Mouse (Mus musculus): Measurements from ENCODE around the gene Zmym1. TPM values are rescaled to one million over a fixed set of nuclear protein-coding genes. Genes with fewer than 3 reads are reported as not detected.
"Not testable (repeated sequence)": the region's sequence is repeated elsewhere in the genome, so short reads cannot be mapped to it uniquely, and the experiment has no call there.

Zmym1 gene
- total RNA-seq (2015) (18.0 and 22.3 TPM in 2 replicates), total RNA-seq (2017) (13.6 and 21.1 TPM in 2 replicates)

DNA sequence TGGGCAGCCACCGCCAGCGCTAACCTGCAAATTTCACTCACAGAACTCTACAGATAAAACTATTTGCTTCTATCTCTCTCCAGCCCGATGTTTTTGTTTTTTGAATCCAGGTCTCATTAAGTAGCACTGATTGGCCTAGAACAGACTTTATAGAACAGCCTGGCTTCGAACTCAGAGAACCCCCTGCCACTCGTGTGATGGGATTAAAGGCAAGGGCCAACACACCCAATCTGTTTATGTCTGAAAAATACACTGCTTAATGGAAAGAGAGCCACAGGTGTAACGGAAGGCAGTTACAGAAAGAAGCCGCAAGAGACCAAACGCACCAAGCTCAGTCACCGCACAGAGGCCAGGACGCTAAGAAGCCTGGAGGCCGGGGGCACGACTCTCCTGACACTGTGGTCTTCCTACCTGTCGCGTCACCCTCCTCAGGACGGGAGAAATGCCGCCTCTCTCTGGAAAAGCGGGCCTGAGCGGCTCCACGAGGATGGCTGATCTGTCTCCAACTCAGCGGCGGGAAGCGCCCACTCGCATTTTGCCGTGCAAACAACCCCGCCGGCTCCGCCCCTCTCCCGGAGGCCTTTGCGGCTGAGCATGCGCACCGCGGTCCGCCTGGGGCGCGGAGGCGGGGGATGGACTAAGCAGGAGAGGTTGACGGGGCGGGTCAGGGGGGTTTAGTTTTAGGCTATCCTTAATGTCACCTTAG, at the start of gene Zmym1:
Zmym1 (minus strand) TSS at position 568 of the 706 bp plus-strand sequence.
- ATAC-seq (replicated peaks; ENCODE audit: poor library complexity) = peak; percentile 100

DNA sequence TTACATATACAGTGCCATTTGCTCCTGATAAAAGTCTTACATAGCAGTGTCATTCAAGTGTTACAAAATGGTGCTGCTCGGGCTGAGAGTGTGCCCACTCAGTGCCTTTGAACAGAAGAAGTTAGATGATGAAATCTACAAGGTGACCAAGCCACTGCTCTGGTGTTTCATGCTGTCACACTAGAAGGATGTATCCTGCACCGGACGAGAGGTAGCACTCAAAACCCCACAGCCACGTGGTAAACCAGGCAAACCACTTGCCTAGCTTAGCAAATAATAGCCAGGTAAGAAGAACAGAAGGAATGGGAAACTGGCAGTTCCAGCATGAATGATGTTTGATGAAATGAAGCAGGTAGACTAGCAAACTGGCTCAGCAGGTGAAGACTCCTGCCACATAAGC, 49.6 kb upstream of the Zmym1 start:
- ATAC-seq (replicated peaks; ENCODE audit: poor library complexity) = no peak

DNA sequence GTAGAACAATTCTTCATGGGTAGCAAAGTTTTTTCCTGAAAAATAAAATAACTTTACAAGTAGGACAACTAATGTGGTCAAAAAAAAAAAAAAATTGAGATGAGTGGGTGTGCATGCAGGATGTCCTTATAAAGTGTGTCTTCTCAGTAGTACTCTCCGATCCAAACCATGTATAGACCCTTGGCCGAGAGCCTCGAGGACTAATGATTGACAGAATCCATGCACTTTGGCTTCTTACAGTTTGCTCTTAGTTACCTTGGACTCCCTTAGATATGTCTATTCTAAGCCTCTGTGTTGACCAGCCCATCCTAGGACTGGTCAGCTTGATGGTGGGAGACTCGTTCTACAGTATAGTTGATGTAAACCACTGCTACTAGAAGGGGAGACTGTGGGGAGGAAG, 46.6 kb upstream of the Zmym1 start:
- ATAC-seq (replicated peaks; ENCODE audit: poor library complexity) = no peak

DNA sequence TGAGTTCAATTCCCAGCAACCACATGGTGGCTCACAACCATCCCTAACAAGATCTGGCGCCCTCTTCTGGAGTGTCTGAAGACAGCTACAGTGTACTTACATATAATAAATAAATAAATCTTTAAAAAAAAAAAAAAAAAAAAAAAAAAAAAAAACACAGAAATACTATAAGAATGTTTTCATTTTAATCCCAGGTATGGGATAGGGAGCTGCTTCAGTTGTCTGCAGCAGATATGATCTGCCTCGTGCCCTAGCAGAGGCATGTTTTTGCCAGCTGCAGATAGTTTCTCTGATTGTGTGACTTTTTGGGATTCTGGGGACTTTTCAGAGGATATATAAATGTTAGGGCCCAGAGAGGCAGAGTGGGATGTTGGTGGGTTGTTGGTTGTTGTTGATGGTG, 38.6 kb upstream of the Zmym1 start:
- ATAC-seq (replicated peaks; ENCODE audit: poor library complexity) = not testable (repeated sequence)

GRCm38 (mm10) chr4:127095090-127095489, 34.1 kb upstream of the Zmym1 start:
- ATAC-seq (replicated peaks; ENCODE audit: poor library complexity) = no peak

GRCm38 (mm10) chr4:127091188-127091587, 30.2 kb upstream of the Zmym1 start:
- ATAC-seq (replicated peaks; ENCODE audit: poor library complexity) = no peak

DNA sequence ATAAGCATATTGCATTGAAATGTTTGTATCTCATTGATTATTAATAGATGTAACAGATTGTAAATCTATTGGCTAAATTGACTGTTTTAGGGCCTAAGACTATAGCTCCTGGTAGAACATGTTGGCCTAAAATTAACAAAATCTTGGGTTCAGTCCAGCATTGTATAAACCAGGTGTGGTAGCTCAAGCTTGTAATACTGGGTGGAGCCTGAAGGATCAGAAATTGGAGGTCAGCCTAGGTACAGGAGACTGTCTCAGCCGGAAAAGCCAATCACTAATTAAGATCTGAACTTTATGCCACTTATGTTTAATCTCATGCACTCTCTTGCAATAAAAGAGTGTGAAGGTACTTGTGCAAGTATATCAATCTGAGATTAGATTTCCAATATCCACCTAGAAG, 24.8 kb upstream of the Zmym1 start:
- ATAC-seq (replicated peaks; ENCODE audit: poor library complexity) = no peak

DNA sequence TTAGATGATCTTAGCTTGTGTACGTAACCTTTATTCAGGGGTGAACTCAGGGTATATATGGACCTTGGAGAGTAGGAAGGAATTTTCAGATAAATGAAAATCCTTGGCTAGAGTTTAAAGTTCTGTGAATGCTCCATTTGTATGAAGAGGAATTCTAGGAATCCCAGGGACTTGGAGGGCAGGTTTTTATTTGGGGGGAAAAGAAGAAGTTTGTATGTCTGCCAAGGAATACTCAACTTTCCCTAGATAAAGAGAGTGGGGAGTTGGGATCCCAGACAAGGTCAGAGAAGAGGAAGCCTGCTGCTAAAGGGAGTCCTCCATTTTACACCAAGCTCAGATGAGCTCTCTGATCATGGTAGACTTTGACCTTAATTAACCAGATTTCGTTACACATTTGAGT, 22.2 kb upstream of the Zmym1 start:
- no peak for ATAC-seq (replicated peaks; ENCODE audit: poor library complexity)

- no peak for ATAC-seq (replicated peaks; ENCODE audit: poor library complexity)
Measured at GRCm38 (mm10) chr4:127080806-127081205, 19.9 kb upstream of the Zmym1 start.

DNA sequence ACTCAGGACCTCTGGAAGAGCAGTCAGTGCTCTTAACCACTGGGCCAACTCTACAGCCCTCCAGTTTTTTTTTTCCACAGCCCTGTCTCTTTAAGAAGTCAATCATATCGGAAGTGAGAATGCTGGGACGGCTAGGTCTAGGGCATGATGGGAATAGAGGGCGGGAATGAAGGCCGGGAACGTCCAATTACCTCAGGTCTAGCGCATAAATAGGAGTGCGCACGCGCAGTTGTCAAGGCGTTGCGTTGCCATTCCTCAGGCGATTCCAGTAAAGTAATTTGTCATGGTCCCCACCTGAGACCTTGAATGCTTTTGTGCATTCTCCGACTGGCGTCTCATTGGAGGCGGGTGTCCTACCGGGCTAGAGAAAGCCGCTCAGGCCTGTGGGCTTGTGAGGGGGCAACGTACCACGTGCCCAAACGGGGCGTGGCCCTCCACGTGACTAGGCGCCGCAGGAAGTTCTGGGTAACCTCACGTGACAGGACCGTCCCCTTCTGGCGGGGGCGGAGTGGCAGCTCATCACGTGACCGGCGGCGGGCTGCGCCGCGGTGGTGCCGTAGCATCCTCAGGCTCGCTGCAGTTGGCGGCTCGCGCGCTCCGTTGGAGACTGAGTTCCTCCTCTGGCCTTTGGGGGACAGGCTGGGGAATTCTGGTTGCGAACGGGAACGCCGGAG, 16.1 kb upstream of the Zmym1 start, which contains the start of gene Zmym6:
Zmym6 (plus strand) TSS at position 509 of the 674 bp plus-strand sequence.
- ATAC-seq (replicated peaks; ENCODE audit: poor library complexity) = peak; percentile 93

- ATAC-seq (replicated peaks; ENCODE audit: poor library complexity) = no peak
Measured at GRCm38 (mm10) chr4:127074915-127075314, 14.0 kb upstream of the Zmym1 start.

DNA sequence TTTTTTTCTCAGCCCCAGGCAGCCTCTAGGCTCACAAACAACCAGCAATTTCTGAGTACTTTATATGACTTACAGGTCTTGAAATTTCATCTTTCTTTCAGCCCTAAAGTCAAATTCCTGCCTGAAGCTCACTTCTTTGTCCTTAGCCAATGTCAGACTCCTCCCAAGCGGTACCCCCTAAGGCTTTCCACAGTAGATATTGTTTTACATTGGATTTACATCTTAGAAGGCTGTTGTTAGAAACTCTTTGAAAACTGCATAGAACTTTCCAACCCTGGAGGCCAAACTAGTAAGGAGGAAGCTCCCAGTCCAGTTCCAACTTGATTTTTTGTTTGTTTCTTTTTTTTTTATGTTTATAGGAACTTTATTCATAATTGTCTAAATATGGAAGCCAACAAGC, 3.1 kb upstream of the Zmym1 start:
- no peak for ATAC-seq (replicated peaks; ENCODE audit: poor library complexity)

- ATAC-seq (replicated peaks; ENCODE audit: poor library complexity) = peak; percentile 66
Measured at GRCm38 (mm10) chr4:127054522-127055198, 6.3 kb downstream of the Zmym1 start.

DNA sequence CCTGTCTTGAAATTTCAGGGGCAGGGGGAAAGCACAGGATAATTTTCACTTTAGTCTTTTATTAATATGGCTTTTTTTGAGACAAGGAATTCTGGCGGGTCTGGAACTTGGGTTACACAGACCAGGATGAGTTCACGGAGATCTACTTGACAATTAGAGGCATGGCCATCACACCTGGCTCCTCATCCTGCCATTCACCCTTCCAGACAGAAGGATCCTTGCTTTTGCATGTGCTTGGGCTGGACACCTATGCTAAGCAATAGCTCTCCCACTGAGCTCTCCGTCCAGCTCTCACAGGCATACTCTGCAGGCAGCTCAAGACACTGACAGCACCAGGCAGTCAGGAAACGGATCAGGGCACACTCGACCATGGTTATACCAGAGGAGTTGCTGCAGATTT, 7.9 kb downstream of the Zmym1 start:
- no peak for ATAC-seq (replicated peaks; ENCODE audit: poor library complexity)

DNA sequence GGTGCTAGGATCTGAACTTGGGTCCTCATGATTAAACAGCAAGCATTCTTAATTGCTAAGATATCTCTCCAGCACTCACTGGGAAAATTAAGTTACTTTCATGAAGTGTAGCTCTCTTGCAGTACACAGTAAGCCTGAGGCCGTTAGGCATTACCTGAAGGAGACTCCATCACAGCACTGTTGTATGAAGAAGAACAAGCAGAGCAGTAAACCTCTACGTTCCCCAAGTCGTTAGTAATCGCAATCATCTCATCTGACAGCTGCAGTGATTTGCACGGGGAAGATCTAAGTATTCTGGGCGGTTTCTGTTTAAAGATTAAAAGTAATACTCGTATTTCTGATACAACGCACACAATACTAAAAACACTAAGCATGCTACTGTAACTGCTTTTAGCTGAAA, 9.8 kb downstream of the Zmym1 start:
- no peak for ATAC-seq (replicated peaks; ENCODE audit: poor library complexity)

DNA sequence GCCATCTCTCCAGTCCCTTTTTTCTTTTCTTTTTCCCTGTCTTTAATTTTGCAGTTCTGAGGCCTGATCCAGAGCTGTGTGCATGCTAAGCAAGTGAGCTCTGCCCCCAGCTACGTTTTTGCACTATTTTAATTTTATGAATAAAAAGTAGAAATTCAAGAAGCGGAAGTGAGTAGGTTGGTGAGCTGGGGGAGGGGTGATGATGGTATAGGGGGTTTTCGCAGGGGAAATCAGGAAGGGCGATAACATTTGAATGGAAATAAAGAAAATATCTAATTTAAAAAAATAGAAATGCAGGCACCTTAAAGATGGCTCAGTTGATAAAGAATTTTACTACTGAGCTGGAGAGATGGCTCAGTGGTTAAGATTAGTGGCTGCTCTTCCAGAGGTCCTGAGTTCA, 17.4 kb downstream of the Zmym1 start:
- ATAC-seq (replicated peaks; ENCODE audit: poor library complexity) = no peak

- ATAC-seq (replicated peaks; ENCODE audit: poor library complexity) = peak; percentile 36; the same call in 1 of the 2 replicates
Measured at GRCm38 (mm10) chr4:127039871-127040483, 21.0 kb downstream of the Zmym1 start.

GRCm38 (mm10) chr4:127038828-127039349, 22.1 kb downstream of the Zmym1 start:
- no peak for ATAC-seq (replicated peaks; ENCODE audit: poor library complexity)

DNA sequence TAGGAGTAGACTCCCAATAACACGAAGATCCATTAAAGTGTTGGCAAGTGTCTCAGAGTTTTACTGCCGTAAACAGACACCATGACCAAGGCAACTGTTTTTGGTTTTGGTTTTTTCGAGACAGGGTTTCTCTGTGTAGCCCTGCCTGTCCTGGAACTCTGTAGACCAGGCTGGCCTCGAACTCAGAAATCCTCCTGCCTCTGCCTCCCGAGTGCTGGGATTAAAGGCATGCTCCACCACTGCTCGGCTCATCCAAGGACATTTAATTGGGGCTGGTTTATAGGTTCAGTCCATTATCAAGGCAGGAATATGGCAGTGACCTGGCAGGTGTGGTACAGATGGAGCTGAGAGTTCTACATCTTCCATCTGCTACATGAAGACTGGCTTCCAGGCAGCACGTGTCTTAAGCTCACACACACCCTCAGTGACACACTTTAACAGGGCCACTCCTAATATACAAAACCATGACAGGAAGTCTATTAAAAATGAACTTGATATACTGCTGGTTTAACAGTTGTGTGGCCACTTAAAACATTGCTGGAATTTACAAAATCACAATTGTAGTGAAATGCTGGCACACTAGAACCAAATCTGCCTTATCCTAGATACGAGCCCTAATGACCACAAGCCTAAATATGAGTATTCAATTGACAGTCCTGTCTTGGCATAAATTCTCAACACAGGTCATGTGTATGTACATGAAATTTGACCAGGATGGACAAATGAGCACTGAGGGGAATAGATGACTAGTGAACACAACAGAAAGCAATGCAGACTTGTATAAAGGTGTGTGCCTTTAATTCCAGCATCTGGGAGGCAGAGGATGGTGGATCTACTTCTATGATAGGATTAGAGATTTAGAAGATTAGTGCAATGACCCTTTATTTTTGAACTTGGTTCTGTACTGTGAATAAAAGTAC, 22.8 kb downstream of the Zmym1 start:
- peak; percentile 16; the same call in 1 of the 2 replicates for ATAC-seq (replicated peaks; ENCODE audit: poor library complexity)

DNA sequence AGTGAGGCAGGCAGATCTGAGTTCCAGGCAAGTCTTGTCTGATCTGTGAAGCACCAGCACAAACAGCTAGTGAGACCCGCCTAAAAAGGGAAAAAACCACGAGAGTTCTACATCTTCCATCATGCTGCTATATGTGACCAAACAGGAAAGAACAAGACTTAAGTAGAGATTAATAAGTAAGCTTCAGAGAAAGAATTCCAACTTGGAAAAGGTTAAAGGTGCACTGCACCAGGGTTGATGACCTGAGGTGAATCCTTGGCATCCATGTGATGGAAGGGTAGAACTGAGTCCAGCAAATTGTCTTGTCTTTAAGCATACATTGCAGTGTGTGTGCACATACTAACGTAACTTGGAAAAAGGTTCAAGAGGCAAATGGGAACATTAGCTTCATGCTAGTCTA, 23.8 kb downstream of the Zmym1 start:
- ATAC-seq (replicated peaks; ENCODE audit: poor library complexity) = no peak
